Mouse (Mus musculus): Measurements from ENCODE around the gene Timm44.

Gene Timm44

DNA sequence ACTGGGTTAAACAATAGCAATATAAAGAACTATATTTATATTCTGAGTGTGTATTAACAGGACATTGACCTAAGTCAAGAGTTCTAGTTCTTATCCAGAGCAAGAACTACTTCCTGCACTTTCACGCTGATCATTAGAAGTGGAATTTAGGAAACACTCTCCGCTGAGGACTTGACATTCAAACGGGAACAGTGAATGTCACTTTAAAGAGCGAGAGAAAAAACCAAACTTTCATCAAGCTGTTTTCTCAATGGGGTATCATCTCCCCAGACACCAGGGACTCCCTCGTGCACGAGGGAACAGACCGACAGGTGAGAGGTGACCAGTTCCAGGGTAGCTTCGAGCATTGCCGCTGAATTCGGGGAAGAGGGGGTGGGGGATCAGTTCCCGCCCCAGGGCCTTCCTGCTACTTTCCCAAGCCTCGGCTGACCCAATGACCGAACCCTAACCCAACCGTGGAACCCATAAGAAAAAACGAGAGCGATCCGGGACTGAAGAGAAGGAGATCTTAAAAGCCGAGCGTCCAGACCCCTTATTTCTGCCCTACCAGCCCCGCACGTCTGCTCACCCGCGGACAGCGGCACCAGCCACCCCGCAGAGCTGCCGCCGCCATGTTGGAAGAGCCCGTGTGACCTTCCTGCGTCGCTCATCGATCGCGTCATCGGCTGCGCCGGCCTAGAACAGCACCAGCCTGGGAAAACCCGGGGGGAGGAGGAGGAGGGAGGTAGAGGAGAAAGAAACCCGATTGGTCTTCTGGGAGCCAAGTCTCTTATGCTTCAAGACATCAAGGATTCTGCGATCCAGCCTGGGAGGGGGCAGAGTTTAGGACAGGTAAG is at the start of gene Timm44:
Gene Timm44 (minus strand): TSS at position 639 of the 836 bp plus-strand sequence.
- DNase-seq = peak; percentile 96

DNA sequence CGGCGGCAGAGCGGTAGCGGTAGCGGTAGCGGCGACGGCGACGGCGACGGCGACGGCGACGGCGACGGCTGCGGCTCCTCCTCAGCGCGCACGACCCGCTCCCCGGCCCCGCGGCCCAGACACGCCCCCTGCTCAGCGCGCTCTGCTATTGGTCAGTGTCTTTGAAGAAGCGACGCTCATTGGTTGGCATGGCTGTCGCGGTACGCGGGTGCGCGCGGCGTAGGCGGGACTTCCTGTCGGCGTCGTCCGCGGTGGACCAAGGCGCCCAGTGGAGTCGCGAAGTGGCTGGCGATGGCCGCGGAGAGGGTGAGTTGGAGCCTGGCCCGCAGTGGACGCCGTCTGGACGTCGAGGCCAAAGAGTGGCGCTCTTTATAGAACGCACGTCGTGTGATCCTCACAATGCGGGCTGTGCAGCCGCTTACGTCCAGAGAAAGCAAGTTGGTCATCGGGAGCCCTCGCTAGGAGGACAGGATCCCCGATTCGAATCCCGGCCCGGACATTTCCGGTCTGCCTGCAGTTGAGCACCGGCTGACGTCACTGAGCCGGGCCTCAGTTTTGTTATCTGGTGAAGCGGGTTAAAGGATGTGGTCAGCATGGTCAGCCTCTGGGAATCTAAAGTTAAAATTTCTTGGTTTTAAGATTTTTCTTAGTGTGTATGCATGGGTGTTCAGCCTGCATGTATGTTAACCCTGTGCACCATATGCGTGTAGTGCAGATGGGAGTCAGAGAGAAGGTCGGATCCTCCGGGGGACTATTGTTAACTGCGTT is 49.5 kb upstream of the Timm44 start, which contains the start of the genes Ccl25 and Elavl1:
Gene Ccl25 (plus strand): TSS at position 228 of the 768 bp plus-strand sequence.
Gene Elavl1 (minus strand): TSS at position 431 of the 768 bp plus-strand sequence.
- peak; percentile 97 for DNase-seq

- DNase-seq = peak; percentile 55
These were observed 48.8 kb upstream of the Timm44 start for GRCm38 (mm10) chr8:4324525-4324924.

DNA sequence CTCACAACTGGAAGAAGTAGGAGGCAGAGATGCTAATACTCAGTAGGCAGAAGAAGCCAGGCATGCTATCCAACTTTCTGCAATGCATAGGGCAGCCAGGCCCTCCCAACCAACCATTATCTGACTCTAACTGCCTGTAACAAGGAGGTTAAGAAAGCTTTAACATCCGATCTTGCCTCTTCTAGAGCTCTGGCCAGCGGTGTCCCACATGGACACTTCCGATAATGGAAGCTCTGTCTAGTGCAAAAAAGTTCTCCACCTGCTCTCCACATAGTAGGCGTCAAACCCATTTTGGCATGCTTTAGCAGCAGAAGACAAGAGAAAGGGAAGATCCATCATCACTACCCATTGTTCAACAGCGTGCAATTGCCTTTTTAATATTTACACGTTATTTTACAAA is 48.2 kb upstream of the Timm44 start:
- no peak for DNase-seq

GRCm38 (mm10) chr8:4322470-4322869 is 46.8 kb upstream of the Timm44 start:
- DNase-seq = peak; percentile 85

- DNase-seq = no peak
These were observed 45.3 kb upstream of the Timm44 start for GRCm38 (mm10) chr8:4321031-4321430.

DNA sequence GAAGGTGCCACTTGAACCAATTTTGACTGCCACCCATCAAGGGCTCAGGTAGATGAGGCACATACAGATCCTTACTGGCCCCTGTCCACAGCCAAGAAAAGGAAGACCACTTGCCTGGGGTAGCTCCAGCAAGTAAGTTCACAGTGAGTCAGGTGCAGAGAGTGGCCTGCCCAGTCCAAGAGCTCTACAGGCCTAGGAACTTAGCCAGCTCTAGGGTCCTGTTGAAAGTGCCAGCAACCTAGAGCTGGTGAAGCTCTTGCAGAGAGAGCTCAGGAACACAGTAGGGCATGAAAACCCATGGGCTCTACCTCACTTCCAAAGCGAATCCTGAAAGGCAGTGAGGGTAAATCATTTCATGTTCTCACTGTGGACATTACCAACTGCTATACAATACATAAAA is 44.7 kb upstream of the Timm44 start:
- DNase-seq = no peak

- DNase-seq = no peak
These were observed 43.8 kb upstream of the Timm44 start for GRCm38 (mm10) chr8:4319573-4319872.

DNA sequence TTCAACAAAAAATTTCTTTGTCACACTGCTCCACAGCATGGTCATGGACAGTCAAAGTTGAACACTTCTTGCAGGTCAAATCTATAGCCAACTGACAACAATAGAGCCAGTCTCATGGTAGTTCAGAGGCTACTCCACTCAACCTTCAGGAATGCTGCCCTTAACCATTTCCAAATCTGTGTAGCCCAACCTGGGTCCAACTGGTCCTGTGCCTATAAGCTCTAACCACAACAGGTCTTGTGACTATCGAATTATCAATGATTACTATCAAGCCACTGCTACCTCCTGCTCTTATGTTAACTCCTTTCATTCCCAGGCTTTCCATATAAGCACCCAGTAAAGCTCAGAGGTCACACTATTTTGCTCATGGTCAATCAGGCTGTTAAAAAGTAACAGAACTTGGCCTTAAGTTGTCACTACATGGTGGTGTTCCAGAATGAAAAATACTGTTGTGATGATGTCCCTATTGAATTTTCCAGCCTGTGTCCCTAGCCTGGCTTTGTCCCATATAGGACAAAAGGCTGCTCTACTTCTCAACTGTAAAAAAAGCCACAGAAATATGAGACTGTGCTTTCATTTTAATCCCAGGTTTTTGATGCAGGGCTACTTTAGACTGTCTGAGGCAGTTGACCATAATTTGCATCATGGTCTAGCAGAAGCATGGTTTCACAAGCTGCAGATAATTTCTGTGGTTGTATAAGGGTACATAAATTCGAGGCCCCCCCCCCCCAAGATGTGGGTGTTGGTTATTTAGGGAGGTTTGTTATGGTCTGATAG is 43.3 kb upstream of the Timm44 start:
- no peak for DNase-seq

DNA sequence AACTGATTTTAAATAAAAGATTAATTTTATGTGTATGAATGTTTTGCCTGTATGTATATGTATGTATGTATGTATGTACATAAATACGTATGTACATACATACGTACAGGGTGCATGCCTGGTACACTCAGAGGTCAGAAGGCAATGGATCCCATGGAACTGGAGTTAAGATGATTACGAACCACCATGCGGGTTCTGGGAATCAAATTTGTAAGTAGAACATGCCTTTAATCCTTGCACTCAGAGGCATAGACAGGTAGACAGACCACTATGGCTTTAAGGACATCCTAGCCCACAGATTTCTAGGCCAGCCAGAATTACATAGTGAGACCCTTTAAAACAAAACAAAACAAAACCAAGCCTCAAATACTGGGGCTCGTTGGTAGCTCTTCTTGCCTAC is 42.4 kb upstream of the Timm44 start:
- no peak for DNase-seq

DNA sequence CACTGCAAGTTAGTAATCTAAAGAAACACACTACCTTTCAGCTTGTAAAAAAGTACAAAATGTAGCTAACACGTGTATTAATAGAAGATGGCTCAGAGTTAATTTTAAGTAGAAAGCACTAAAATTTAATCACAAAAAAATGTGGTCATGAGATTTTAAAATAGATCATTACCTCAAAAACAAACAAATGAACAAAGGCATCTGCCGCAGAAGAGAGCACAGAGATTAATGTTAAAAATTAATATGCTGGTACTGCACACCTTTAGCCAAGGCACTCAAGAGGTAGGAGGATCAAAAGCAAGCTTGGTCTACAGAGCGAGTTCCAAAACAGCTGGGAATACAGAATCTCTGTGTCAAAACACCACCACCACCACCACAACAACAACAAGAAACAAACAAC is 39.1 kb upstream of the Timm44 start:
- no peak for DNase-seq

DNA sequence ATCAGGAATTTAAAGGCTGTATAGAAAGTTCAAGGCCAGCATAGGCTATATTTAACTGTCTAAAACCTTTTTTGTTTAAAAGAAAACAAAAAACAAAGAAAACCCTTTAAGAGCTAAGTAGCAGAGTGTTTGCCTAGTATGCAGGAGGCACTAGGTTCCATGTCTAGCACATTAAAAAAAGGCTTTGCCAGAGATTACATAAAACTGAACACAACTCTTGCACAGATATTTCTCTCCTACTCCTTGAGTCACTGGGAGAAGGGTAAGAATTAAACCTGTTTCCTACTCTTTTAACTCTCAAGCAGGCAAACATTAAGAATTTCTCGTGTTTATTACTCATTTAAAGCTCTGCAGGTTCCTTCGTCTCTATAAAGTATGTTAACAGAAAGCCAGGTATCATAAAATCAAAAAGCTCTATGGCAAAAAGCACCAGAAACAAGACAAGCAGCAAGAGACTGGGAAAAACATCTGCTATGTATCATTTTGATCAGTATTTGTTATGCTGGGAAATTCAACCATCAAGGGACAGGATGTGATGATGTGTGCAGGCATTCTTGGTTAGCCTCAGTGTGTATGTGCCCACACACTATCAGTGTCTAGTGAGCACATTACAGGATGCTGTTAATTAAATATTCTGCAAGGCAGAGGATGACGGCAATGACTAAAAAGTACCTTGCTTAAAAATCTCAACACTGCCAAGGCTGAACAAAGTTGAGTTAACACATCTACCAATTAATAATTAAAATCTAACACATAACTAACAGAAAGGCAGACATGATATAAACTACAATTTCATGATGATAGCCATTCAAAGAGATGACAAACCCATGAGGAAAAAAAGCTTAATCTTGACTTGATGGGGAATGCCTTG is 37.8 kb upstream of the Timm44 start:
- no peak for DNase-seq

DNA sequence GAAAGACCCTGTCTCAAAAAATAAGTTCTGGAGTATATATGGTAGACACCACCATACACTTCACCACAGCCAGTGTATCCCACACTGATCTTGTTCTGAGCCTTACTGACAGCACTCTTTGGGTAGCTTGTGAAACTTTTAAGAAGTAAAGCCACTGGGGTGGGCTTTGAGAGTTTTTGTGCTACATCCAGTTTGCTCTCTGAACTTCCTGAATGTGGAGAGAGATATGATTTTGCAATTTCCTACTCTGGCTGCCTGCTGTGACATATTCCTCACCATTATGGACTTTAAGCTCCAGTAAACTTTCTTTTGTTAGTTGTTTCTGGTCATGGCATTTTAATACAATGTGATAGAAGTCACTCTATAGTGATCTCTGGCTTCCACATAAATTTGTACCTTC is 36.4 kb upstream of the Timm44 start:
- no peak for DNase-seq

- DNase-seq = no peak
These were observed 30.1 kb upstream of the Timm44 start for GRCm38 (mm10) chr8:4305838-4306237.

DNA sequence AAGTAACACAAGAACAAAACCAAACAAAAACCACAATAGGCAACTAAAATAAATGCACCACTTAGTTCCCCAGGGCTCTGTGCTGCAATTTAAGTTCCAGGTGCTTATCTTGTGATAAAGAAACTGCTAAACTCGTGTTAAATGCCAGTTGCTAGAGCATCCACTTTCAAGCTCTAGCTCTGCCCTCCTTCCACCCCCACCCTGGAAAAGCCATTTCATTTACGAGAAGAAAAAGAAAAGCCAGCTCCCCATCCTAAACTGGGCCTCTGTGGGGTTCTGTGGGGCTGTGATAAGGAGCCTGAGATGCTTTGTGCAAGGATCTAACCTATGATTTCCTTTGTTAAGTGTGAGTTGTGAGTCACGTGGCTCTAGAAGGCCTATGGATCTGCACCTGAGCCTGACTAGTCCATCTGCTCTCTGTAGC is 28.4 kb upstream of the Timm44 start:
- no peak for DNase-seq

DNA sequence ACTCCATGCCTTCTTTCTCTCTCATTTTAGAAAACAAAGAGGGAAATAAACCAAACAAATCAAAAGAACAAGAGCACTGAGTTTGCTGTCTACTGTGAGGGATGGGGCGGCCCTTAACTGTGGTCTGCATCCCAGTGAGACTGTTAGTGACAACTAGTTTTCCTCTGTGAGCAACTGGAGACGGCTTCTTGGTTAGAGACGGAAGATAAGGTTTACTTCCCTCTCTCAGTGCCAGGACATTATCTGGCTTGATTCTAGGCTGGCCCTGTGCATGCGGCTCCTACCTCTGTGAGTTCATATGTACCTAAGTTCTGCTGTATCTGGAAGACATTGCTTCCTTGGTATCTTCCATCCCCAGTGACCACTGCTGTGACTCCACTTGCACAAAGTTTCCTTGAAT is 22.1 kb upstream of the Timm44 start:
- no peak for DNase-seq

GRCm38 (mm10) chr8:4292738-4293137 is 17.0 kb upstream of the Timm44 start:
- DNase-seq = no peak

- no peak for DNase-seq
These were observed 375 bp upstream of the Timm44 start for GRCm38 (mm10) chr8:4276111-4276465.

- no peak for DNase-seq
These were observed 6.1 kb downstream of the Timm44 start for GRCm38 (mm10) chr8:4269609-4270008.

DNA sequence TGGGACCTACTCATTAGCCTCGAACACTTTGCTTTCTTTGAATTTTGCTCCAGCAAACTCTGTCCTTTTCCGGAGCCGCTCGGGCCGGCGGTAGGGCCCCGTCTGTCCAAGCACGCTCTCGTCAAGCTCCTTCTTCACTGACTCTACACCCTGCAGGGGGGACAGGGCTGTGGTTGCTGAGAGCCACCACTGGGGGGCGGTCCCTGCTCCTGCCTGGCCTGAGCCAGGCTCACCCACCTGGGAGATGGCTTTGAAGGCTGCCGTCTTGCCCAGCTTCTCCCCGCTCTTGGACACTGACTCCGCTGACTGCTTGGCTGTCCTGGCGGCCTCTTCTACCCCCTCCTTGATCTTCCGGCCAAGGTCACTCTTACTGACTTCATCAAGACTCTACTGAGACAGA is 8.1 kb downstream of the Timm44 start:
- DNase-seq = no peak

- DNase-seq = no peak
These were observed 10.4 kb downstream of the Timm44 start for GRCm38 (mm10) chr8:4265160-4265914.
